Comparison of ENCODE assay signal across 7 mouse cellular contexts in genomic region chr9:72491559-72492193, GRCm38 (mm10). TPM values are rescaled to one million over a fixed set of nuclear protein-coding genes. Genes with fewer than 3 reads are reported as not detected.
DNase-seq lines count a peak whose midpoint lies in the region; ATAC-seq lines count a peak whose summit lies in the region.

No protein-coding gene starts in this region.

- H3K9ac ChIP-seq in limb, embryonic 11.5 days (ENCODE audit: low read length), result peak overlapping the region; percentile 82
- peak overlapping the region; percentile 56 for H3K9ac ChIP-seq in midbrain, embryonic 14.5 days (replicated peaks; ENCODE audit: low read length)

- under 1% methylated on average over 32 of the region's 32 CpGs for WGBS in embryonic facial prominence, embryonic 10.5 days
- under 1% methylated on average over 32 of the region's 32 CpGs for WGBS in limb, embryonic 11.5 days
- WGBS in midbrain, embryonic 14.5 days, result under 1% methylated on average over 32 of the region's 32 CpGs

- peak overlapping the region; percentile 54 for H3K4me2 ChIP-seq in limb, embryonic 11.5 days (ENCODE audit: low read depth, severe bottlenecking)
- peak overlapping the region; percentile 56 for H3K4me2 ChIP-seq in midbrain, embryonic 14.5 days (ENCODE audit: low read length)

- peak; percentile 95 for DNase-seq in adrenal gland, postnatal 10 days
- peak; percentile 95 for DNase-seq in embryonic facial prominence, embryonic 10.5 days (ENCODE audit: low spot score)
- DNase-seq in heart, adult 11 months, result peak; percentile 99
- DNase-seq in kidney, adult 18-20 months, result peak; percentile 94
- DNase-seq in limb, embryonic 11.5 days (ENCODE audit: low spot score), result peak; percentile 96
- DNase-seq in midbrain, embryonic 14.5 days, result peak; percentile 95
- peak; percentile 84 to 92 for DNase-seq in spleen, adult 18-20 months

- H3K36me3 ChIP-seq in embryonic facial prominence, embryonic 10.5 days (replicated peaks), result peaks cover 24% of the 10 kb centered on the region
- 0 out of 2 replicates have a peak, but pooled peaks cover 2% of the 10 kb centered on the region for H3K36me3 ChIP-seq in limb, embryonic 11.5 days (ENCODE audit: control insufficient read depth, insufficient read depth, low read length)
- H3K36me3 ChIP-seq in midbrain, embryonic 14.5 days (ENCODE audit: control insufficient read depth, insufficient read depth, low read length), result 0 out of 2 replicates have a peak, but pooled peaks cover under 1% of the 10 kb centered on the region

- peaks cover 15% of the 10 kb centered on the region for H3K4me1 ChIP-seq in embryonic facial prominence, embryonic 10.5 days
- H3K4me1 ChIP-seq in limb, embryonic 11.5 days (ENCODE audit: control insufficient read depth, insufficient read depth, low read length), result peaks cover 4% of the 10 kb centered on the region; the same call in 1 of the 2 replicates
- peaks cover 4% of the 10 kb centered on the region; the same call in 1 of the 2 replicates for H3K4me1 ChIP-seq in midbrain, embryonic 14.5 days (ENCODE audit: control insufficient read depth, insufficient read depth, low read length)

- no peaks in the 10 kb centered on the region for H3K27me3 ChIP-seq in embryonic facial prominence, embryonic 10.5 days (replicated peaks; ENCODE audit: low read depth, poor library complexity, severe bottlenecking)
- no peaks in the 10 kb centered on the region for H3K27me3 ChIP-seq in limb, embryonic 11.5 days (ENCODE audit: control insufficient read depth, insufficient read depth, low read length)
- no peaks in the 10 kb centered on the region for H3K27me3 ChIP-seq in midbrain, embryonic 14.5 days (ENCODE audit: control insufficient read depth, insufficient read depth, low read length)

- H3K9me3 ChIP-seq in embryonic facial prominence, embryonic 10.5 days, result no peaks in the 10 kb centered on the region
- H3K9me3 ChIP-seq in limb, embryonic 11.5 days (ENCODE audit: control insufficient read depth, low read length), result no peaks in the 10 kb centered on the region
- H3K9me3 ChIP-seq in midbrain, embryonic 14.5 days (ENCODE audit: control insufficient read depth, low read length), result no peaks in the 10 kb centered on the region

- peak; percentile 87; the same call in 1 of the 2 replicates for ATAC-seq in limb, embryonic 11.5 days (ENCODE audit: insufficient number of reproducible peaks, low FRiP score, low TSS enrichment, low read depth)
- peak; percentile 94 for ATAC-seq in midbrain, embryonic 14.5 days (ENCODE audit: low FRiP score, low TSS enrichment)

- H3K4me3 ChIP-seq in embryonic facial prominence, embryonic 10.5 days, result peak overlapping the region; percentile 67
- H3K4me3 ChIP-seq in limb, embryonic 11.5 days (ENCODE audit: low read depth, low read length), result peak overlapping the region; percentile 78
- peak overlapping the region; percentile 61 for H3K4me3 ChIP-seq in midbrain, embryonic 14.5 days (replicated peaks; ENCODE audit: low read depth, low read length)

- peak overlapping the region; percentile 93 for H3K27ac ChIP-seq in embryonic facial prominence, embryonic 10.5 days (replicated peaks)
- H3K27ac ChIP-seq in limb, embryonic 11.5 days (replicated peaks; ENCODE audit: low read depth, low read length), result peak overlapping the region; percentile 68
- peak overlapping the region; percentile 87 for H3K27ac ChIP-seq in midbrain, embryonic 14.5 days (replicated peaks; ENCODE audit: low read depth, low read length)

RNA-seq across cellular contexts. Expression of gene Tex9, which starts 0.3 kb away (rescaled TPM):
- total RNA-seq in adrenal gland, postnatal 10 days (2021), result 10 to 100 TPM in 1 of 2 experiments, 1 to 10 TPM in 1; 6.5 to 11.1 TPM
- polyA plus RNA-seq in embryonic facial prominence, embryonic 10.5 days (2016; fragmentation: Nextera tagmentation; extraction: Ambion mirVana), result 53.6 and 56.9 TPM in 2 replicates
- polyA plus RNA-seq in limb, embryonic 11.5 days (2014; fragmentation: Nextera tagmentation; extraction: Ambion mirVana), result 53.8 and 55.7 TPM in 2 replicates
- 32.1 and 39.7 TPM in 2 replicates for polyA plus RNA-seq in midbrain, embryonic 14.5 days (2014; fragmentation: Nextera tagmentation; extraction: Ambion mirVana)

RNA-seq across cellular contexts. Expression of gene Rfx7, which starts 40.4 kb away (rescaled TPM):
- total RNA-seq in adrenal gland, postnatal 10 days (2021), result 10 to 100 TPM; 20.8 to 28.4 TPM
- 14.3 and 16.7 TPM in 2 replicates for polyA plus RNA-seq in embryonic facial prominence, embryonic 10.5 days (2016; fragmentation: Nextera tagmentation; extraction: Ambion mirVana)
- polyA plus RNA-seq in limb, embryonic 11.5 days (2014; fragmentation: Nextera tagmentation; extraction: Ambion mirVana), result 18.4 and 19.8 TPM in 2 replicates
- 25.3 and 29.3 TPM in 2 replicates for polyA plus RNA-seq in midbrain, embryonic 14.5 days (2014; fragmentation: Nextera tagmentation; extraction: Ambion mirVana)

RNA-seq across cellular contexts. Expression of gene Mns1, which starts 53.9 kb away (rescaled TPM):
- 1 to 10 TPM; 3.7 to 3.8 TPM for total RNA-seq in adrenal gland, postnatal 10 days (2021)
- 59.8 and 62.4 TPM in 2 replicates for polyA plus RNA-seq in embryonic facial prominence, embryonic 10.5 days (2016; fragmentation: Nextera tagmentation; extraction: Ambion mirVana)
- 55.7 and 59.9 TPM in 2 replicates for polyA plus RNA-seq in limb, embryonic 11.5 days (2014; fragmentation: Nextera tagmentation; extraction: Ambion mirVana)
- polyA plus RNA-seq in midbrain, embryonic 14.5 days (2014; fragmentation: Nextera tagmentation; extraction: Ambion mirVana), result 4.9 and 10.3 TPM in 2 replicates

Comparison
In these comparisons a context has a peak if more than half of its experiments do, and no peak if none do; other contexts are left out.
1. Peak in every context shown above with its lines: DNase-seq, ATAC-seq, H3K4me3 ChIP-seq and H3K27ac ChIP-seq.